Mouse (Mus musculus): ENCODE measurements around the gene Npat.

Npat gene

DNA sequence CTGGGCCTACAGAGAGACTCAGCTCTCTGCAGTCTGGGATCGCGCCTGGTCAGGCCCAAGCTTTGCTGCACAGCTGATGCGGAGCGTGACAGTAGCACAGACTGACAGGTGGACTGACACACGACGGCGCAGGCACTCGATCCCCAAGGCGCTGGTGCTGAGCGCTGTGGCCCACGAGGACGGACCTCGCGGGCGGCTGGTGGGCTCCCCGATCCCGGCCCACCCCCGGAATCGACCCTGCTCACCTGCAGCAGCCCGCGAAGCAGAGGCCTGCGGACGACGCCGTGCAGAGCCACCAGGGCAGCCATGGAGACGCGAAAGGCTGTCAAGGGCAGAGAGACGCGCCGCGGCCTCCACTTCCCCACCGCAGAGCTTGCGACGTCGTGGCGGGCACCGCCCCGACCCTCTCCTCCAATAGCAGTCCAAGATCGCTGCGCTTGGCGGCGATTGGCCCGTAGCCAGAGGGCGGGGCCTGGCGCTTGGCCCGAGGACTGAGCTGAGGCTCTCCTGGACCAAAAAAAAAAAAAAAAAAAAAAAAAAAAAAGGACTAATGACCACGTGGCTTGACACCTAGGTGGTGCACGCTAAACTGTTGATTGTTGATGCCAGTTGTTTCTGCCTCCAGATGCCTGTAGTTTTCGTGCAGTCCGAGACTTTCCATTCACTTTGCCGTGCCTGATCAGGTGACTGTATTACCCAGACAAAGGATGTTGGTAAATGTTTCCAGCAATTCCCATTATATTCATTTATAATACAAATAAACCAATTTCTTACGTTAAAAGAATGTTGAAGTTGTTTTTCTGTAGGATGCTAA, 73.3 kb downstream of the Npat start, which contains the start of gene Acat1:
Acat1 (minus strand) TSS at position 415 of the 814 bp plus-strand sequence.
- in situ Hi-C loops (cut with MboI, MseI), result no loop called here

DNA sequence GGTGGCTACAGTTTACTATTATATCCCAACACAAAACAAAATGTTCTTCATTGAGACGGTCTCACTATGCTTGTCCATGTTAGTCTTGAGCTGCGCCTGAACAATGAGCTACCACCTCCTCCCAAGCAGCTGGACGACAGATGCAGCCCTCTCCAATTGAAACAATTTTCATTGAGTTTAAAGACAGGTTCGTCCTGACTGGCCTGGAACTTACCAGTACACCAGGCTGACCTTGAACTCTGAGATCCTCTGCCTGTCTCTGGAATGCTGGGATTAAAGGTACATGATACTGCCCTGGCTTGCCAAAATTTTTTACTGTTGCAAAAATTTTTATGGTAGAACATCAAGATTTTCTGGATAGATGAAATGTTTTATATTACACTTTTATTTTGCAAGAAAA, 77.4 kb downstream of the Npat start:
- in situ Hi-C loops (cut with MboI, MseI), result no loop called here

DNA sequence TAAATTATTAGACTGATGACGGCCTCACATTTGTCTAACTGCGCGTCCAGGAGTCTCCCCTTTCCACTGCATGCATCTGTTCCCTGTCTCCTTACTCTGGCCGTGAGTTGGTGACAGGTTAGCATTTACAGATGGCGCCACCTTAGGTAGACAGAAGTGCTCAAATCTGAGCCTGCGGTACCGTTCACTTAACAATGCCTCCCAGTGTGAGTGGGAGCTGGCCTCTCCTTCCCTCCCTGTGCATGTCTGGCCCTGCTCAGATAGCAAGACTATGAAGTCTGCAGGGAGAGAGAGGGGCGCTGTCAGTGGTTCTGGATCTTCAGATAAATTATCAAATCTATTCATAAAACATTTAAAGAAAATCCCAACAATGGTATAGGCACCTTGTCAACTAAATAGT, 78.4 kb downstream of the Npat start:
- in situ Hi-C loops (cut with MboI, MseI), result no loop called here

Measured in regulatory T cell (primary cell).